Mouse (Mus musculus): ENCODE results near the gene Rbms3. TPM values are rescaled to one million over a fixed set of nuclear protein-coding genes. Genes with fewer than 3 reads are reported as not detected.

The Rbms3 gene
- polyA plus RNA-seq, 1 experiment from 2014 or later, result 80.5 TPM

- Histone ChIP-seq H3K4me3 (no peak overlapping the region), H3K9me3 (no peaks in the 10 kb centered on the region), H3K27me3 (no peaks in the 10 kb centered on the region), H3K36me3 (no peaks in the 10 kb centered on the region), H3K4me1 (replicated peaks) (no peaks in the 10 kb centered on the region), H3K27ac (replicated peaks) (no peak overlapping the region), H3K9ac (no peak overlapping the region), H3K4me2 (no peak overlapping the region)
- ATAC-seq (ENCODE audit: low FRiP score, low read depth), result no peak
- 84% methylated on average over 4 of the region's 4 CpGs for WGBS
These were observed 654.4 kb downstream of the Rbms3 start for GRCm38 (mm10) chr9:116975269-116975668.

- 96% methylated on average over 3 of the region's 3 CpGs for WGBS
- no peak for ATAC-seq (ENCODE audit: low FRiP score, low read depth)
- H3K4me1 ChIP-seq (replicated peaks), result no peaks in the 10 kb centered on the region
- H3K36me3 ChIP-seq, result no peaks in the 10 kb centered on the region
- H3K27ac ChIP-seq (replicated peaks), result no peak overlapping the region
- H3K9ac ChIP-seq, result no peak overlapping the region
- H3K9me3 ChIP-seq, result no peaks in the 10 kb centered on the region
- no peak overlapping the region for H3K4me2 ChIP-seq
- no peaks in the 10 kb centered on the region for H3K27me3 ChIP-seq
- H3K4me3 ChIP-seq, result no peak overlapping the region
These were observed 655.6 kb downstream of the Rbms3 start for GRCm38 (mm10) chr9:116974134-116974533.

GRCm38 (mm10) chr9:116973594-116973993, 656.1 kb downstream of the Rbms3 start:
- no peak for ATAC-seq (ENCODE audit: low FRiP score, low read depth)

GRCm38 (mm10) chr9:116967317-116967716, 662.4 kb downstream of the Rbms3 start:
- Histone ChIP-seq H3K27ac (replicated peaks) (no peak overlapping the region), H3K4me2 (no peak overlapping the region), H3K9ac (no peak overlapping the region), H3K27me3 (no peaks in the 10 kb centered on the region), H3K9me3 (no peaks in the 10 kb centered on the region), H3K4me1 (replicated peaks) (peaks cover 10% of the 10 kb centered on the region), H3K36me3 (no peaks in the 10 kb centered on the region), H3K4me3 (no peak overlapping the region)
- 92% methylated on average over 3 of the region's 3 CpGs for WGBS
- ATAC-seq (ENCODE audit: low FRiP score, low read depth), result no peak

More at GRCm38 (mm10) chr9:116973594-116973993, 656.1 kb downstream of the Rbms3 start:
- Histone ChIP-seq H3K27me3 (no peaks in the 10 kb centered on the region), H3K9me3 (no peaks in the 10 kb centered on the region), H3K4me3 (no peak overlapping the region), H3K4me2 (no peak overlapping the region), H3K36me3 (no peaks in the 10 kb centered on the region), H3K9ac (no peak overlapping the region), H3K4me1 (replicated peaks) (no peaks in the 10 kb centered on the region), H3K27ac (replicated peaks) (no peak overlapping the region)
- 26% methylated on average over 2 of the region's 2 CpGs for WGBS

- Histone ChIP-seq H3K9ac (no peak overlapping the region), H3K4me2 (no peak overlapping the region), H3K36me3 (no peaks in the 10 kb centered on the region), H3K9me3 (no peaks in the 10 kb centered on the region), H3K4me3 (no peak overlapping the region), H3K4me1 (replicated peaks) (peaks cover 10% of the 10 kb centered on the region), H3K27ac (replicated peaks) (peak overlapping the region; percentile 45; the same call in 1 of the 2 replicates), H3K27me3 (no peaks in the 10 kb centered on the region)
- 53% methylated on average over 6 of the region's 6 CpGs for WGBS
- no peak for ATAC-seq (ENCODE audit: low FRiP score, low read depth)
These were observed 664.0 kb downstream of the Rbms3 start for GRCm38 (mm10) chr9:116965691-116966090.

GRCm38 (mm10) chr9:116956156-116956555, 673.6 kb downstream of the Rbms3 start:
- Histone ChIP-seq H3K4me1 (replicated peaks) (no peaks in the 10 kb centered on the region), H3K4me3 (no peak overlapping the region), H3K4me2 (no peak overlapping the region), H3K27me3 (no peaks in the 10 kb centered on the region), H3K27ac (replicated peaks) (no peak overlapping the region), H3K9ac (no peak overlapping the region), H3K9me3 (no peaks in the 10 kb centered on the region), H3K36me3 (no peaks in the 10 kb centered on the region)
- WGBS, result 94% methylated on average over 2 of the region's 2 CpGs
- no peak for ATAC-seq (ENCODE audit: low FRiP score, low read depth)

GRCm38 (mm10) chr9:116948211-116948610, 681.5 kb downstream of the Rbms3 start:
- H3K4me2 ChIP-seq, result no peak overlapping the region
- H3K4me3 ChIP-seq, result no peak overlapping the region
- no peak overlapping the region for H3K9ac ChIP-seq
- no peak for ATAC-seq (ENCODE audit: low FRiP score, low read depth)
- no peaks in the 10 kb centered on the region for H3K27me3 ChIP-seq
- 72% methylated on average over 3 of the region's 3 CpGs for WGBS
- no peaks in the 10 kb centered on the region for H3K9me3 ChIP-seq
- H3K4me1 ChIP-seq (replicated peaks), result no peaks in the 10 kb centered on the region
- H3K36me3 ChIP-seq, result no peaks in the 10 kb centered on the region
- H3K27ac ChIP-seq (replicated peaks), result no peak overlapping the region

GRCm38 (mm10) chr9:116947369-116947768, 682.3 kb downstream of the Rbms3 start:
- 86% methylated on average over 4 of the region's 4 CpGs for WGBS
- Histone ChIP-seq H3K9ac (no peak overlapping the region), H3K27ac (replicated peaks) (no peak overlapping the region), H3K4me1 (replicated peaks) (no peaks in the 10 kb centered on the region), H3K27me3 (no peaks in the 10 kb centered on the region), H3K4me2 (no peak overlapping the region), H3K9me3 (no peaks in the 10 kb centered on the region), H3K36me3 (no peaks in the 10 kb centered on the region), H3K4me3 (no peak overlapping the region)
- no peak for ATAC-seq (ENCODE audit: low FRiP score, low read depth)

- 94% methylated on average over 3 of the region's 3 CpGs for WGBS
- Histone ChIP-seq H3K9ac (no peak overlapping the region), H3K4me1 (replicated peaks) (no peaks in the 10 kb centered on the region), H3K9me3 (no peaks in the 10 kb centered on the region), H3K4me3 (no peak overlapping the region), H3K27ac (replicated peaks) (no peak overlapping the region), H3K4me2 (no peak overlapping the region), H3K27me3 (no peaks in the 10 kb centered on the region), H3K36me3 (no peaks in the 10 kb centered on the region)
- ATAC-seq (ENCODE audit: low FRiP score, low read depth), result no peak
These were observed 682.9 kb downstream of the Rbms3 start for GRCm38 (mm10) chr9:116946787-116947186.

GRCm38 (mm10) chr9:116945689-116946088, 684.0 kb downstream of the Rbms3 start:
- no peaks in the 10 kb centered on the region for H3K27me3 ChIP-seq
- 0 out of 2 replicates have a peak, but pooled peaks cover 5% of the 10 kb centered on the region for H3K4me1 ChIP-seq (replicated peaks)
- no peaks in the 10 kb centered on the region for H3K9me3 ChIP-seq
- no peak overlapping the region for H3K27ac ChIP-seq (replicated peaks)
- no peak overlapping the region for H3K9ac ChIP-seq
- no peaks in the 10 kb centered on the region for H3K36me3 ChIP-seq
- no peak overlapping the region for H3K4me2 ChIP-seq
- ATAC-seq (ENCODE audit: low FRiP score, low read depth), result no peak
- no peak overlapping the region for H3K4me3 ChIP-seq
- 81% methylated on average over 9 of the region's 9 CpGs for WGBS

- no peak overlapping the region for H3K4me2 ChIP-seq
- WGBS, result 85% methylated on average over 15 of the region's 15 CpGs
These were observed 685.8 kb downstream of the Rbms3 start for GRCm38 (mm10) chr9:116943902-116944301.

GRCm38 (mm10) chr9:116941116-116941515, 688.6 kb downstream of the Rbms3 start:
- no peak for ATAC-seq (ENCODE audit: low FRiP score, low read depth)
- WGBS, result 88% methylated on average over 4 of the region's 4 CpGs

More at GRCm38 (mm10) chr9:116943902-116944301, 685.8 kb downstream of the Rbms3 start:
- no peaks in the 10 kb centered on the region for H3K9me3 ChIP-seq
- H3K4me1 ChIP-seq (replicated peaks), result 0 out of 2 replicates have a peak, but pooled peaks cover 8% of the 10 kb centered on the region
- no peaks in the 10 kb centered on the region for H3K36me3 ChIP-seq
- H3K27ac ChIP-seq (replicated peaks), result no peak overlapping the region
- ATAC-seq (ENCODE audit: low FRiP score, low read depth), result no peak
- H3K9ac ChIP-seq, result no peak overlapping the region
- H3K27me3 ChIP-seq, result no peaks in the 10 kb centered on the region
- H3K4me3 ChIP-seq, result no peak overlapping the region

GRCm38 (mm10) chr9:116940693-116941092, 689.0 kb downstream of the Rbms3 start:
- WGBS, result 65% methylated on average over 8 of the region's 8 CpGs
- Histone ChIP-seq H3K4me2 (no peak overlapping the region), H3K4me1 (replicated peaks) (0 out of 2 replicates have a peak, but pooled peaks cover 8% of the 10 kb centered on the region), H3K9me3 (no peaks in the 10 kb centered on the region), H3K27ac (replicated peaks) (0 out of 2 replicates have a peak overlapping the region, but pooled peaks have one; percentile 43), H3K27me3 (no peaks in the 10 kb centered on the region), H3K9ac (no peak overlapping the region), H3K4me3 (no peak overlapping the region), H3K36me3 (no peaks in the 10 kb centered on the region)
- peak; percentile 30; the same call in 1 of the 2 replicates for ATAC-seq (ENCODE audit: low FRiP score, low read depth)

More at GRCm38 (mm10) chr9:116941116-116941515, 688.6 kb downstream of the Rbms3 start:
- Histone ChIP-seq H3K9me3 (no peaks in the 10 kb centered on the region), H3K36me3 (no peaks in the 10 kb centered on the region), H3K4me1 (replicated peaks) (0 out of 2 replicates have a peak, but pooled peaks cover 8% of the 10 kb centered on the region), H3K4me2 (no peak overlapping the region), H3K9ac (no peak overlapping the region), H3K27me3 (no peaks in the 10 kb centered on the region), H3K27ac (replicated peaks) (no peak overlapping the region), H3K4me3 (no peak overlapping the region)
